Mouse (Mus musculus) small intestine, adult 2 months (tissue): Measurements from ENCODE around the gene Lipe. TPM values are rescaled to one million over a fixed set of nuclear protein-coding genes. Genes with fewer than 3 reads are reported as not detected.

Source experiments
- H3K27ac ChIP-seq: fragments of 200-500 bp; 2 replicates; pipeline ENCODE4 v1.5.1; 2012; ENCODE audit warnings: low read depth, low read length, control low read depth, inconsistent platforms; ENCODE audit not compliant: insufficient read depth
- H3K27me3 ChIP-seq: fragments of 200-500 bp; 2 replicates; pipeline ENCODE4 v1.6.1; 2012; ENCODE audit warnings: mild to moderate bottlenecking, moderate library complexity, low read length, inconsistent platforms; ENCODE audit not compliant: control insufficient read depth, insufficient read depth
- H3K36me3 ChIP-seq: fragments of 200-500 bp; 2 replicates; pipeline ENCODE4 v1.6.1; 2012; ENCODE audit warnings: mild to moderate bottlenecking, low read length, control low read depth, inconsistent platforms; ENCODE audit not compliant: control insufficient read depth, insufficient read depth
- H3K4me1 ChIP-seq: fragments of 200-500 bp; 2 replicates; pipeline ENCODE4 v1.6.1; 2012; ENCODE audit warnings: low read length, inconsistent platforms, mixed read lengths; ENCODE audit not compliant: control insufficient read depth, insufficient read depth, insufficient read length
- H3K4me3 ChIP-seq: fragments of 200-500 bp; 2 replicates; pipeline ENCODE4 v1.5.1; 2012; ENCODE audit warnings: low read depth, mild to moderate bottlenecking, control low read depth, inconsistent platforms, low read length, moderate library complexity
- CTCF ChIP-seq: fragments of 200-500 bp; IDR thresholded peaks from 2 replicates; pipeline ENCODE4 v1.5.1; 2012; ENCODE audit warnings: low read depth, mild to moderate bottlenecking, control low read depth, inconsistent platforms, low read length, moderate library complexity, mixed read lengths; ENCODE audit not compliant: insufficient replicate concordance, insufficient read length; ENCODE audit errors: extremely low read depth
- POLR2A ChIP-seq: fragments of 200-500 bp; IDR thresholded peaks from 2 replicates; pipeline ENCODE4 v1.6.1; 2012; ENCODE audit warnings: low read depth, mild to moderate bottlenecking, control low read depth, inconsistent platforms, low read length, moderate library complexity
- WGBS: fragments of 180-500 bp; shearing (Covaris S2); methylation state at CpG from one replicate; pipeline ENCODE4 v1.1.7; 2018; 5-methylcytosine and 5-hydroxymethylcytosine counted together
- polyA plus RNA-seq: library from polyadenylated mRNA; depleted of rRNA; stranded (reverse); fragments of >200 nt; gene quantifications from 2 replicates; pipeline ENCODE4 v1.2.3, GENCODE M21; 2012

Gene Lipe
- polyA plus RNA-seq, 1 experiment, result 186 TPM

GRCm38 (mm10) chr7:25385259-25385658, 13.3 kb downstream of the Lipe start:
- no peak for TF ChIP-seq CTCF
- no peak for TF ChIP-seq POLR2A

GRCm38 (mm10) chr7:25384818-25385217, 13.7 kb downstream of the Lipe start:
- H3K4me1 ChIP-seq, result peaks cover 40% of the 10 kb centered on the region
- 83% methylated on average over 9 of the region's 9 CpGs for WGBS
- H3K27ac ChIP-seq, result no peak overlapping the region
- H3K27me3 ChIP-seq, result no peaks in the 10 kb centered on the region
- H3K36me3 ChIP-seq, result peaks cover 67% of the 10 kb centered on the region
- no peak for TF ChIP-seq POLR2A
- TF ChIP-seq CTCF, result no peak
- no peak overlapping the region for H3K4me3 ChIP-seq

More at GRCm38 (mm10) chr7:25385259-25385658, 13.3 kb downstream of the Lipe start:
- WGBS, result 91% methylated on average over 12 of the region's 12 CpGs
- Histone ChIP-seq H3K36me3 (peaks cover 65% of the 10 kb centered on the region), H3K27ac (peak overlapping the region; percentile 76), H3K4me3 (no peak overlapping the region), H3K4me1 (peaks cover 41% of the 10 kb centered on the region), H3K27me3 (no peaks in the 10 kb centered on the region)

- WGBS, result 96% methylated on average over 13 of the region's 13 CpGs
- no peak overlapping the region for H3K4me3 ChIP-seq
- peaks cover 71% of the 10 kb centered on the region for H3K36me3 ChIP-seq
Observed at GRCm38 (mm10) chr7:25384318-25384717, 14.2 kb downstream of the Lipe start.

GRCm38 (mm10) chr7:25383891-25384290, 14.6 kb downstream of the Lipe start:
- 84% methylated on average over 4 of the region's 4 CpGs for WGBS
- Histone ChIP-seq H3K4me3 (no peak overlapping the region), H3K27me3 (no peaks in the 10 kb centered on the region), H3K27ac (no peak overlapping the region), H3K36me3 (peaks cover 74% of the 10 kb centered on the region), H3K4me1 (peaks cover 38% of the 10 kb centered on the region)
- TF ChIP-seq POLR2A (0 out of 2 replicates have a peak, but pooled peaks have one; percentile 7), CTCF (no peak)

More at GRCm38 (mm10) chr7:25384318-25384717, 14.2 kb downstream of the Lipe start:
- peaks cover 38% of the 10 kb centered on the region for H3K4me1 ChIP-seq
- H3K27me3 ChIP-seq, result no peaks in the 10 kb centered on the region
- TF ChIP-seq CTCF, result no peak
- 0 out of 2 replicates have a peak, but pooled peaks have one; percentile 3 for TF ChIP-seq POLR2A
- no peak overlapping the region for H3K27ac ChIP-seq

- no peak overlapping the region for H3K27ac ChIP-seq
- no peaks in the 10 kb centered on the region for H3K27me3 ChIP-seq
- no peak overlapping the region for H3K4me3 ChIP-seq
- TF ChIP-seq POLR2A (no peak), CTCF (no peak)
- whole genome bisulfite sequencing, result 96% methylated on average over 7 of the region's 7 CpGs
- peaks cover 72% of the 10 kb centered on the region for H3K36me3 ChIP-seq
- peaks cover 35% of the 10 kb centered on the region for H3K4me1 ChIP-seq
Observed at GRCm38 (mm10) chr7:25383385-25383784, 15.1 kb downstream of the Lipe start.

- Histone ChIP-seq H3K4me1 (peaks cover 27% of the 10 kb centered on the region), H3K36me3 (peaks cover 63% of the 10 kb centered on the region), H3K4me3 (no peak overlapping the region), H3K27ac (no peak overlapping the region), H3K27me3 (no peaks in the 10 kb centered on the region)
- TF ChIP-seq POLR2A (no peak), CTCF (no peak)
Observed at GRCm38 (mm10) chr7:25382541-25382940, 16.0 kb downstream of the Lipe start.

GRCm38 (mm10) chr7:25381284-25381680, 17.2 kb downstream of the Lipe start:
- WGBS, result 83% methylated on average over 3 of the region's 3 CpGs
- no peak overlapping the region for H3K4me3 ChIP-seq
- no peak for TF ChIP-seq POLR2A
- TF ChIP-seq CTCF, result no peak
- no peak overlapping the region for H3K27ac ChIP-seq
- no peaks in the 10 kb centered on the region for H3K27me3 ChIP-seq
- H3K36me3 ChIP-seq, result peaks cover 58% of the 10 kb centered on the region
- peaks cover 22% of the 10 kb centered on the region for H3K4me1 ChIP-seq
